Mouse (Mus musculus) cerebellum, adult 11-12 months (tissue): ENCODE measurements around the gene Dnajb1.

Experiments used
- DNase-seq: peaks from one replicate; pipeline ENCODE4 v3.0.0; 2022

The Dnajb1 gene

DNA sequence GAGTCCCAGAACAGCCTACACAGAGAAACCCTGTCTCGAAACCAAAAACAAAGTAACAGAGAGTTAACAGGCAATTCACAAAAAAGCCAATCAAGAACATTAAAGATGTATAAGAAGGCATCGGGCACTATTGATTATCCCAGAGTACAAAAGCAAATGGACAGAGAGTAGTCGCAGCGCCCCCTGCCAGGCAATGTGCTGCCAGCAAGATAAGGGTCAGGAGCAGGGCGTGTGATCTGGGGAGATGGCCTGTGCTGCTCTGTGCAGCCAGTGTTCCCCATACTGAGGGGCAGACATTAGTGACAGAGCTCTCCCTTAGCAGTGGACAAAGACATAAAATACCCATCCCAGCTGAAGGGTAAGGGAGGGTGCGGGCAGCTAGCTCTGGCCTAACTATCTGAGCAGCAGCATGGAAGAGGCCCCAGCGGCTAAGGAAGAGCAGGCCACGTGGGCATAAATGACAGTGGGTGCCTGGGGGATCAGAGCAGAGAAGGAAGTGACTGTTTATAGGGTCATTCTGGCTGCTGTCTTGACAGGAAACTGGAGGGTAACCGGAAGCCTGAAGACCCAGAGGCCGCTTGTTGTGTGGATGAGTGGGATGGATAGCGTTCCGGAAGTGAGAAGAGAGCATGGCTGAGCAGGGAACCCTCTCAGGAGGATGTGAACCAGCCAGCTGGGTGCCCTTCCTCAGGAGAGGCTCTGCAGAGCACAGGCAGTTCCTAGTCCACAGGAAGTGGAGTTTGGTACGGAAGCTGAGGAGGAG is 48.7 kb downstream of the Dnajb1 start:
- no peak for DNase-seq

DNA sequence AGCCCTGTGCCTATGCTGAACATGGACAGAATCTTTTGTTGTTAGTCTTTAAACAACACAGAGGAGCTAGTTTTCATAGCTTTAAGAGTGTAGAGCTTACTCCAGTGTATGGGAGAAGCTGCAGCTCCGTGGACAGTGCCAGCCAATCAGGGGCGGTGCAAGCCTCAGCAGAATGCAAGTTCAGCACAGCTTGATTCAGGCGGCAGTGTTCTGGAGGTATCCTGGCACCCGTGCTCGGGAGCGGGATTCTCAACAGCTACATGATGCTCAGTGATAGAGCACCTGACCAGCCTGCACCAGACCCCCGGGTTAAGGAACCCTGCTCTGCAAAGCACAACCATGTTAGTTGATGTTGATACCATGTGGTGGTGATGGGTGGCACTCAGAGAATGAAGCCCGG is 52.6 kb downstream of the Dnajb1 start:
- no peak for DNase-seq

DNA sequence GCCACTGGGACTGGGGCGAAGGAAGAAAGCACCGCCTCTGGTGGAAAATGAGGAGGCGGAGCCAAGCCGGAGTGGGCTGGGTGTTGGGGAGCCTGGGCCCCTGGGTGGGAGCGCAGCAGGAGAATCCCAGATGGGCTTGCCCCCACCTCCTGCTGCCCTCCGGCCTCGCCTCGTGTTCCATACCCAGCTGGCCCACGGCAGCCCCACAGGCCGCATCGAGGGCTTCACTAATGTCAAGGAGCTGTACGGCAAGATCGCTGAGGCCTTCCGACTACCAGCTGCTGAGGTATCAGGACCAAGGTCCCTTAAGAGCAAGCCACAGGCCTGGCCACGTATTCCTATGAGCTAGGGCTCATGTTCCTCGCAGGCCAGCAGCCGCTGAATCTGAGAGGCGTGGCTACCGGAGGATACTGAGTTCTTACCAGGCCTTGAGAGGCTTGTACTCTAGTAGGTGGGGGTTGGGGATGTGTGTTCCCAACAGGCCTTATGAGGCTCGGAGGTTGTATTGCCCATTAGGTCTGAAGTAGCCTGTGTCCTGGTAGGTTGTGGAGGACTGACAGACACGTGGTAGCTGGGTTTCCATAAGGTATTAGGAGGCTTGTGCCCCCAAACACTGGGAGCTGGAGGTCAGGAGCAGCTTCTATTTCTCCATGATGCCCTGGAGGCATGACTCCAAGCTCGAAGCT is 53.1 kb downstream of the Dnajb1 start:
- no peak for DNase-seq
